Mouse (Mus musculus) embryonic facial prominence, embryonic 14.5 days (tissue): ENCODE measurements around the gene Pus10. TPM values are rescaled to one million over a fixed set of nuclear protein-coding genes. Genes with fewer than 3 reads are reported as not detected.
A peak's percentile ranks its signal among the peaks of the same experiment; 100 is the strongest.

Experiments used
- ATAC-seq: fragments of 200-750 bp; cut with Nextera tagmentation; 2 replicates; pipeline ENCODE4 v1.8.0; 2017; ENCODE audit warnings: low read depth, moderate number of reproducible peaks, moderate TSS enrichment
- DNase-seq: peaks from one replicate; pipeline ENCODE4 v3.0.0-alpha.2; 2015; ENCODE audit warnings: low spot score
- H3K27ac ChIP-seq: fragments of 300-500 bp; sonication (generic); replicated peaks from 2 replicates; pipeline ENCODE4 v1.5.1; 2014; ENCODE audit warnings: low read depth, mild to moderate bottlenecking, low read length, moderate library complexity
- H3K27me3 ChIP-seq: fragments of 300-500 bp; sonication (generic); replicated peaks from 2 replicates; pipeline ENCODE4 v1.6.1; 2014; ENCODE audit warnings: low read length; ENCODE audit not compliant: control insufficient read depth, insufficient read depth
- H3K36me3 ChIP-seq: fragments of 300-500 bp; sonication (generic); 2 replicates; pipeline ENCODE4 v1.6.1; 2014; ENCODE audit warnings: low read length, mixed read lengths; ENCODE audit not compliant: control insufficient read depth, insufficient read depth
- H3K4me1 ChIP-seq: fragments of 300-500 bp; sonication (generic); 2 replicates; pipeline ENCODE4 v1.6.1; 2014; ENCODE audit warnings: antibody characterized with exemption, low read length; ENCODE audit not compliant: control insufficient read depth, insufficient read depth
- H3K4me2 ChIP-seq: fragments of 300-500 bp; sonication (generic); 2 replicates; pipeline ENCODE4 v1.6.1; 2014; ENCODE audit warnings: low read depth, mild to moderate bottlenecking, low read length, moderate library complexity, mixed read lengths
- H3K4me3 ChIP-seq: fragments of 300-500 bp; sonication (generic); 2 replicates; pipeline ENCODE4 v1.5.1; 2014; ENCODE audit warnings: low read depth, mild to moderate bottlenecking, low read length
- H3K9ac ChIP-seq: fragments of 300-500 bp; sonication (generic); 2 replicates; pipeline ENCODE4 v1.6.1; 2014; ENCODE audit warnings: low read depth, mild to moderate bottlenecking, low read length, moderate library complexity, mixed read lengths
- H3K9me3 ChIP-seq: fragments of 300-500 bp; sonication (generic); 2 replicates; pipeline ENCODE4 v1.6.1; 2016; ENCODE audit warnings: low read length; ENCODE audit not compliant: control insufficient read depth
- WGBS: fragments of 180-500 bp; shearing (Covaris S2); extraction: QIAGEN DNeasy Blood & Tissue Kit; methylation state at CpG from one replicate; pipeline ENCODE4 v1.1.7; 2014; 5-methylcytosine and 5-hydroxymethylcytosine counted together
- polyA plus RNA-seq: library from polyadenylated mRNA; unstranded; fragments of >200 nt; fragmentation: Nextera tagmentation; extraction: Ambion mirVana; gene quantifications from 2 replicates; pipeline ENCODE4 v1.2.1, GENCODE M21; 2014

Gene Pus10
- polyA plus RNA-seq, result 19.0 and 20.7 TPM in 2 replicates

DNA sequence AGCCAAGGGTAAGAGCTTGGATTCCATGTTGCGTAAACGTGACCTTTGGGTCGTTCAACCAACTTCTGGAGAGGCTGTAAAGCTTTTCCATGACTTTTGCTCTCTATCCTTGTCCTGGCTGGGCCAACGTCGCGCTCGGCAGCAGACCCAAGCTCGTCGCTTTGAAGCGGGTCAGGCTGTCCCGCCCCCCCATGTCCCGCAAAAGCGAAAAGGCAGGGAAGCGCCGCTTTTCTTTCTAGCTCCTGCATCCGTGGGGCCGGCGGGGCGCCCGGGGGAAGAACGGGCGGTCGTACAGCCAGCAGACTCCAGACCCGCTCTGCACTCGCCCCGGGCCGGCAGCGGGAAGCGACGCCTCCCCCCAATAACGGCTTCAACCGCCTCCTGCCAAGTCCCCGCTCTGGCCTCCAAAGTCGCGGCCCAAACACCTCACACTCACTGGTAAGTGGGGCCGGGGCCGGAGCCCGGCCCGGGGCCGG is at the start of gene Pus10:
TSS of gene Pus10 (plus strand) at position 364 of the 476 bp plus-strand sequence.
- Histone ChIP-seq H3K4me3 (peak within 1 kb of the TSS; percentile 91), H3K27ac (peak within 1 kb of the TSS; percentile 92), H3K4me2 (peak within 1 kb of the TSS; percentile 61), H3K4me1 (peaks cover 8% of the 10 kb centered on the region), H3K27me3 (no peaks in the 10 kb centered on the region), H3K9ac (peak within 1 kb of the TSS; percentile 93), H3K36me3 (0 out of 2 replicates have a peak, but pooled peaks cover 9% of the 10 kb centered on the region), H3K9me3 (no peaks in the 10 kb centered on the region)
- DNase-seq (no peak), ATAC-seq (peak; percentile 51)
- WGBS, result under 1% methylated on average over 15 of the region's 40 CpGs

GRCm38 (mm10) chr11:23618995-23619394 is 46.5 kb upstream of the Pus10 start:
- DNase-seq (no peak), ATAC-seq (no peak)
- peaks cover 23% of the 10 kb centered on the region for H3K36me3 ChIP-seq
- no peaks in the 10 kb centered on the region for H3K4me1 ChIP-seq
- WGBS, result 84% methylated on average over 5 of the region's 5 CpGs
- no peak overlapping the region for H3K27ac ChIP-seq
- H3K27me3 ChIP-seq, result no peaks in the 10 kb centered on the region
- no peaks in the 10 kb centered on the region for H3K9me3 ChIP-seq
- no peak overlapping the region for H3K9ac ChIP-seq
- H3K4me2 ChIP-seq, result no peak overlapping the region
- no peak overlapping the region for H3K4me3 ChIP-seq

- Histone ChIP-seq H3K27me3 (no peaks in the 10 kb centered on the region), H3K9me3 (0 out of 2 replicates have a peak, but pooled peaks cover 3% of the 10 kb centered on the region), H3K9ac (no peak overlapping the region), H3K4me1 (no peaks in the 10 kb centered on the region), H3K36me3 (peaks cover 12% of the 10 kb centered on the region), H3K27ac (no peak overlapping the region), H3K4me3 (no peak overlapping the region), H3K4me2 (no peak overlapping the region)
- ATAC-seq (no peak), DNase-seq (no peak)
These were observed 34.8 kb upstream of the Pus10 start for GRCm38 (mm10) chr11:23630664-23631063.

GRCm38 (mm10) chr11:23632945-23633878 is 32.3 kb upstream of the Pus10 start, which contains the start of gene 0610010F05Rik:
Gene 0610010F05Rik, minus strand, starts transcription at chr11:23633639.
- H3K4me2 ChIP-seq, result peak within 1 kb of the TSS; percentile 67
- peak within 1 kb of the TSS; percentile 92 for H3K9ac ChIP-seq
- no peaks in the 10 kb centered on the region for H3K4me1 ChIP-seq
- H3K9me3 ChIP-seq, result 0 out of 2 replicates have a peak, but pooled peaks cover 3% of the 10 kb centered on the region
- DNase-seq, result peak; percentile 97
- peaks cover 5% of the 10 kb centered on the region for H3K36me3 ChIP-seq
- peak within 1 kb of the TSS; percentile 83 for H3K27ac ChIP-seq
- 0% methylated on average over 31 of the region's 103 CpGs for WGBS
- peak within 1 kb of the TSS; percentile 87 for H3K4me3 ChIP-seq
- peak; percentile 100 for ATAC-seq
- H3K27me3 ChIP-seq, result no peaks in the 10 kb centered on the region

- no peaks in the 10 kb centered on the region for H3K4me1 ChIP-seq
- 0 out of 2 replicates have a peak, but pooled peaks have one; percentile 4 for ATAC-seq
- WGBS, result 7% methylated on average over 7 of the region's 7 CpGs
- H3K27ac ChIP-seq, result no peak overlapping the region; the same call in 1 of the 2 replicates
- peak overlapping the region; percentile 67 for H3K4me2 ChIP-seq
- DNase-seq, result no peak
- 0 out of 2 replicates have a peak, but pooled peaks cover 3% of the 10 kb centered on the region for H3K9me3 ChIP-seq
- no peaks in the 10 kb centered on the region for H3K27me3 ChIP-seq
- peaks cover 4% of the 10 kb centered on the region; the same call in 1 of the 2 replicates for H3K36me3 ChIP-seq
- peak overlapping the region; percentile 87 for H3K4me3 ChIP-seq
- H3K9ac ChIP-seq, result peak overlapping the region; percentile 92; the same call in 1 of the 2 replicates
These were observed 31.6 kb upstream of the Pus10 start for GRCm38 (mm10) chr11:23633879-23634215.

- Histone ChIP-seq H3K9me3 (0 out of 2 replicates have a peak, but pooled peaks cover 3% of the 10 kb centered on the region), H3K9ac (no peak overlapping the region), H3K4me3 (no peak overlapping the region), H3K4me1 (no peaks in the 10 kb centered on the region), H3K27ac (no peak overlapping the region), H3K36me3 (peaks cover 9% of the 10 kb centered on the region; the same call in 1 of the 2 replicates), H3K4me2 (no peak overlapping the region), H3K27me3 (no peaks in the 10 kb centered on the region)
- ATAC-seq (no peak), DNase-seq (no peak)
- WGBS, result 67% methylated on average over 8 of the region's 8 CpGs
These were observed 30.9 kb upstream of the Pus10 start for GRCm38 (mm10) chr11:23634573-23634972.

DNA sequence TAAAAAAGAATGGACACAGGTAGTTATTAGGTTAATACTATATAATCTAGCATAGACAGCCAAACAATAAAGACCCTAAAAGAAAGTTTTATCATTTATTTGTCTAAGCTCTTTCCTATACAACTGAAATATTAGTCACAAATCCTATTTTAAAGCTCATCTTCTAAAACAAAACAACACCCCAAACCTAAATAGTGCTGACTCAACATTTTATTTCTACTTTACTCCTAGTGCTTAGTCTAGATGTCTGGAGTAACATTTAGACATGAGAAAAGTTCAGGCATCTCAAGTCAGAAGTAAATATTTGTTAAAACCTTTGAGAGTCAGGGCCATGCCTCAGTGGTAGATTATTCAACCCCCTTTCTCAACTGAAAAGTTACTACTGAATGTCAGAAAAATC is 18.0 kb upstream of the Pus10 start:
- Histone ChIP-seq H3K36me3 (peaks cover 30% of the 10 kb centered on the region), H3K27ac (no peak overlapping the region), H3K9ac (no peak overlapping the region), H3K4me1 (no peaks in the 10 kb centered on the region), H3K4me3 (no peak overlapping the region), H3K9me3 (0 out of 2 replicates have a peak, but pooled peaks cover 3% of the 10 kb centered on the region), H3K4me2 (no peak overlapping the region), H3K27me3 (no peaks in the 10 kb centered on the region)
- DNase-seq, result no peak
- ATAC-seq, result no peak

GRCm38 (mm10) chr11:23647835-23648234 is 17.6 kb upstream of the Pus10 start:
- Histone ChIP-seq H3K4me3 (no peak overlapping the region), H3K9ac (no peak overlapping the region), H3K27ac (no peak overlapping the region), H3K4me1 (no peaks in the 10 kb centered on the region), H3K4me2 (no peak overlapping the region), H3K9me3 (no peaks in the 10 kb centered on the region), H3K36me3 (peaks cover 27% of the 10 kb centered on the region), H3K27me3 (no peaks in the 10 kb centered on the region)
- no peak for ATAC-seq
- DNase-seq, result no peak
- WGBS, result 90% methylated on average over 3 of the region's 3 CpGs
